ENCODE assay signal across 15 mouse cellular contexts in genomic region chr5:127480931-127481330, GRCm38 (mm10).
DNase-seq lines count a peak whose midpoint lies in the region; ATAC-seq and TF ChIP-seq lines count a peak whose summit lies in the region.
"Had no signal": no experiment of that assay in that cellular context is flagged by ENCODE, and none has a peak within 500 bp of the region (broad histone marks: within the 10 kb centered on the region; RNA-seq: fewer than 3 reads in every experiment).

No protein-coding gene starts in this region.

- H3K4me1 ChIP-seq in hindbrain, embryonic 15.5 days (replicated peaks): peaks cover 38% of the 10 kb centered on the region
- peaks cover 47% of the 10 kb centered on the region for H3K4me1 ChIP-seq in hindbrain, embryonic 10.5 days (replicated peaks)
- H3K4me1 ChIP-seq in midbrain, embryonic 14.5 days (ENCODE audit: control insufficient read depth, insufficient read depth, low read length): peaks cover 25% of the 10 kb centered on the region
- peaks cover 20% of the 10 kb centered on the region for H3K4me1 ChIP-seq in midbrain, embryonic 11.5 days (ENCODE audit: control insufficient read depth, insufficient read depth, low read length)
- H3K4me1 ChIP-seq in forebrain, embryonic 14.5 days (ENCODE audit: control insufficient read depth, insufficient read depth, low read length): peaks cover 13% of the 10 kb centered on the region
- H3K4me1 ChIP-seq in forebrain, postnatal 0 days (ENCODE audit: insufficient read depth): peaks cover 4% of the 10 kb centered on the region; the same call in 1 of the 2 replicates
- H3K4me1 ChIP-seq in limb, embryonic 10.5 days: peaks cover 34% of the 10 kb centered on the region

- DNase-seq in hindbrain, embryonic 10.5 days (ENCODE audit: low spot score): no peak
- peak; percentile 41 for DNase-seq in midbrain, embryonic 14.5 days
- DNase-seq in midbrain, embryonic 11.5 days (ENCODE audit: low spot score, missing footprints): no peak
- peak; percentile 92 for DNase-seq in forebrain, embryonic 14.5 days (ENCODE audit: low spot score)
- DNase-seq in forebrain, postnatal 0 days: peak; percentile 69
- DNase-seq in limb, embryonic 10.5 days (ENCODE audit: low spot score): no peak
- DNase-seq: gastrocnemius, postnatal 25 days; right cerebral cortex, postnatal 25 days had no signal

- H3K9me3 ChIP-seq in hindbrain, embryonic 15.5 days: no peaks in the 10 kb centered on the region
- no peaks in the 10 kb centered on the region for H3K9me3 ChIP-seq in hindbrain, embryonic 10.5 days
- no peaks in the 10 kb centered on the region for H3K9me3 ChIP-seq in midbrain, embryonic 14.5 days (ENCODE audit: control insufficient read depth, low read length)
- H3K9me3 ChIP-seq in midbrain, embryonic 11.5 days (ENCODE audit: control insufficient read depth, low read length): no peaks in the 10 kb centered on the region
- H3K9me3 ChIP-seq in forebrain, embryonic 14.5 days (replicated peaks; ENCODE audit: control insufficient read depth, low read length): no peaks in the 10 kb centered on the region
- H3K9me3 ChIP-seq in forebrain, postnatal 0 days (ENCODE audit: low read length): no peaks in the 10 kb centered on the region
- H3K9me3 ChIP-seq in limb, embryonic 10.5 days (replicated peaks): no peaks in the 10 kb centered on the region
- H3K9me3 ChIP-seq: embryonic facial prominence, embryonic 15.5 days; heart, embryonic 13.5 days; midbrain, embryonic 10.5 days had no signal

- no peak for TF ChIP-seq CTCF in forebrain, postnatal 0 days (IDR thresholded peaks at IDR 0.05; ENCODE audit: low read depth)

- no peaks in the 10 kb centered on the region for H3K36me3 ChIP-seq in hindbrain, embryonic 15.5 days
- H3K36me3 ChIP-seq in hindbrain, embryonic 10.5 days: 0 out of 2 replicates have a peak, but pooled peaks cover 3% of the 10 kb centered on the region
- H3K36me3 ChIP-seq in midbrain, embryonic 14.5 days (ENCODE audit: control insufficient read depth, insufficient read depth, low read length): no peaks in the 10 kb centered on the region
- no peaks in the 10 kb centered on the region for H3K36me3 ChIP-seq in midbrain, embryonic 11.5 days (ENCODE audit: control insufficient read depth, insufficient read depth, low read length)
- no peaks in the 10 kb centered on the region for H3K36me3 ChIP-seq in forebrain, embryonic 14.5 days (ENCODE audit: control insufficient read depth, insufficient read depth, low read length)
- H3K36me3 ChIP-seq in forebrain, postnatal 0 days (ENCODE audit: insufficient read depth): no peaks in the 10 kb centered on the region
- peaks cover 15% of the 10 kb centered on the region for H3K36me3 ChIP-seq in limb, embryonic 10.5 days
- H3K36me3 ChIP-seq: embryonic facial prominence, embryonic 15.5 days; heart, embryonic 13.5 days had no signal

- no peak overlapping the region for H3K4me3 ChIP-seq in hindbrain, embryonic 15.5 days
- no peak overlapping the region for H3K4me3 ChIP-seq in hindbrain, embryonic 10.5 days
- H3K4me3 ChIP-seq in midbrain, embryonic 14.5 days (replicated peaks; ENCODE audit: low read depth, low read length): no peak overlapping the region
- no peak overlapping the region for H3K4me3 ChIP-seq in midbrain, embryonic 11.5 days (ENCODE audit: low read depth, low read length)
- H3K4me3 ChIP-seq in forebrain, embryonic 14.5 days (ENCODE audit: low read depth, low read length): no peak overlapping the region
- no peak overlapping the region for H3K4me3 ChIP-seq in forebrain, postnatal 0 days (ENCODE audit: low read depth, low read length)
- H3K4me3 ChIP-seq in limb, embryonic 10.5 days: no peak overlapping the region
- H3K4me3 ChIP-seq: embryonic facial prominence, embryonic 15.5 days; heart, adult 2 months; heart, embryonic 13.5 days; left cerebral cortex, adult 2 months; midbrain, embryonic 10.5 days had no signal

- ATAC-seq in hindbrain, embryonic 15.5 days (ENCODE audit: low FRiP score, low read depth): 0 out of 2 replicates have a peak, but pooled peaks have one; percentile 36
- no peak for ATAC-seq in midbrain, embryonic 14.5 days (ENCODE audit: low FRiP score, low TSS enrichment)
- no peak for ATAC-seq in midbrain, embryonic 11.5 days (ENCODE audit: low FRiP score)
- peak; percentile 86 for ATAC-seq in forebrain, embryonic 14.5 days
- peak; percentile 58; the same call in 1 of the 2 replicates for ATAC-seq in forebrain, postnatal 0 days
- ATAC-seq: activated CD4-positive, CD25-positive, alpha-beta regulatory T cell, adult 4 months had no signal

- no peak overlapping the region; the same call in 1 of the 2 replicates for H3K27ac ChIP-seq in hindbrain, embryonic 15.5 days (replicated peaks)
- no peak overlapping the region for H3K27ac ChIP-seq in hindbrain, embryonic 10.5 days
- H3K27ac ChIP-seq in midbrain, embryonic 14.5 days (replicated peaks; ENCODE audit: low read depth, low read length): no peak overlapping the region
- no peak overlapping the region for H3K27ac ChIP-seq in midbrain, embryonic 11.5 days (ENCODE audit: low read depth, low read length)
- no peak overlapping the region; the same call in 1 of the 2 replicates for H3K27ac ChIP-seq in forebrain, embryonic 14.5 days (ENCODE audit: low read depth, low read length)
- H3K27ac ChIP-seq in forebrain, postnatal 0 days (ENCODE audit: low read depth, low read length): no peak overlapping the region
- no peak overlapping the region for H3K27ac ChIP-seq in limb, embryonic 10.5 days
- H3K27ac ChIP-seq: embryonic facial prominence, embryonic 15.5 days; heart, adult 2 months; heart, embryonic 13.5 days; left cerebral cortex, adult 2 months; midbrain, embryonic 10.5 days had no signal

- WGBS in hindbrain, embryonic 15.5 days: 40% methylated on average over 9 of the region's 9 CpGs
- 79% methylated on average over 9 of the region's 9 CpGs for WGBS in hindbrain, embryonic 10.5 days
- WGBS in midbrain, embryonic 14.5 days: 51% methylated on average over 9 of the region's 9 CpGs
- 73% methylated on average over 9 of the region's 9 CpGs for WGBS in midbrain, embryonic 11.5 days
- 17% methylated on average over 9 of the region's 9 CpGs for WGBS in forebrain, embryonic 14.5 days
- WGBS in forebrain, postnatal 0 days: 14% methylated on average over 9 of the region's 9 CpGs
- WGBS in limb, embryonic 10.5 days: 83% methylated on average over 9 of the region's 9 CpGs

- H3K27me3 ChIP-seq in hindbrain, embryonic 15.5 days: no peaks in the 10 kb centered on the region
- peaks cover 12% of the 10 kb centered on the region for H3K27me3 ChIP-seq in hindbrain, embryonic 10.5 days (ENCODE audit: insufficient read depth, poor library complexity, severe bottlenecking)
- 0 out of 2 replicates have a peak, but pooled peaks cover 3% of the 10 kb centered on the region for H3K27me3 ChIP-seq in midbrain, embryonic 14.5 days (ENCODE audit: control insufficient read depth, insufficient read depth, low read length)
- H3K27me3 ChIP-seq in midbrain, embryonic 11.5 days (ENCODE audit: control insufficient read depth, insufficient read depth, low read length): no peaks in the 10 kb centered on the region; the same call in 1 of the 2 replicates
- H3K27me3 ChIP-seq in forebrain, embryonic 14.5 days (replicated peaks; ENCODE audit: control insufficient read depth, insufficient read depth, low read length): no peaks in the 10 kb centered on the region
- no peaks in the 10 kb centered on the region; the same call in 1 of the 2 replicates for H3K27me3 ChIP-seq in forebrain, postnatal 0 days (ENCODE audit: insufficient read depth, low read length)
- H3K27me3 ChIP-seq in limb, embryonic 10.5 days (ENCODE audit: low read depth, poor library complexity, severe bottlenecking): no peaks in the 10 kb centered on the region
- H3K27me3 ChIP-seq: embryonic facial prominence, embryonic 15.5 days had no signal

- no peak overlapping the region for H3K9ac ChIP-seq in hindbrain, embryonic 15.5 days
- no peak overlapping the region for H3K9ac ChIP-seq in midbrain, embryonic 14.5 days (replicated peaks; ENCODE audit: low read length)
- H3K9ac ChIP-seq in midbrain, embryonic 11.5 days (ENCODE audit: low read length): no peak overlapping the region
- no peak overlapping the region for H3K9ac ChIP-seq in forebrain, embryonic 14.5 days (ENCODE audit: low read length)
- no peak overlapping the region for H3K9ac ChIP-seq in forebrain, postnatal 0 days
- H3K9ac ChIP-seq: embryonic facial prominence, embryonic 15.5 days; heart, embryonic 13.5 days had no signal

- H3K4me2 ChIP-seq in hindbrain, embryonic 15.5 days: no peak overlapping the region
- no peak overlapping the region for H3K4me2 ChIP-seq in midbrain, embryonic 14.5 days (ENCODE audit: low read length)
- H3K4me2 ChIP-seq in midbrain, embryonic 11.5 days: no peak overlapping the region
- H3K4me2 ChIP-seq in forebrain, embryonic 14.5 days (ENCODE audit: low read length): no peak overlapping the region
- H3K4me2 ChIP-seq in forebrain, postnatal 0 days (ENCODE audit: low read depth): no peak overlapping the region
- H3K4me2 ChIP-seq: embryonic facial prominence, embryonic 15.5 days; heart, embryonic 13.5 days had no signal

Comparison
In these comparisons a context has a peak if more than half of its experiments do, and no peak if none do; other contexts are left out.
1. DNase-seq: peak in midbrain, embryonic 14.5 days (single experiment), forebrain, embryonic 14.5 days (single experiment) and forebrain, postnatal 0 days (single experiment); none in hindbrain, embryonic 10.5 days (single experiment), midbrain, embryonic 11.5 days (single experiment) and limb, embryonic 10.5 days (single experiment).
2. ATAC-seq: peak in hindbrain, embryonic 15.5 days (single experiment), forebrain, embryonic 14.5 days (single experiment) and forebrain, postnatal 0 days (single experiment); none in midbrain, embryonic 14.5 days (single experiment) and midbrain, embryonic 11.5 days (single experiment).